Mouse (Mus musculus) small intestine, adult 2 months (tissue): ENCODE data around the gene Kcnb1. TPM values are rescaled to one million over a fixed set of nuclear protein-coding genes. Genes with fewer than 3 reads are reported as not detected.
A peak's percentile ranks its signal among the peaks of the same experiment; 100 is the strongest.

Source experiments
- H3K27ac ChIP-seq: fragments of 200-500 bp; 2 replicates; pipeline ENCODE4 v1.5.1; 2012; ENCODE audit warnings: low read depth, low read length, control low read depth, inconsistent platforms; ENCODE audit not compliant: insufficient read depth
- H3K27me3 ChIP-seq: fragments of 200-500 bp; 2 replicates; pipeline ENCODE4 v1.6.1; 2012; ENCODE audit warnings: mild to moderate bottlenecking, moderate library complexity, low read length, inconsistent platforms; ENCODE audit not compliant: control insufficient read depth, insufficient read depth
- H3K36me3 ChIP-seq: fragments of 200-500 bp; 2 replicates; pipeline ENCODE4 v1.6.1; 2012; ENCODE audit warnings: mild to moderate bottlenecking, low read length, control low read depth, inconsistent platforms; ENCODE audit not compliant: control insufficient read depth, insufficient read depth
- H3K4me1 ChIP-seq: fragments of 200-500 bp; 2 replicates; pipeline ENCODE4 v1.6.1; 2012; ENCODE audit warnings: low read length, inconsistent platforms, mixed read lengths; ENCODE audit not compliant: control insufficient read depth, insufficient read depth, insufficient read length
- H3K4me3 ChIP-seq: fragments of 200-500 bp; 2 replicates; pipeline ENCODE4 v1.5.1; 2012; ENCODE audit warnings: low read depth, mild to moderate bottlenecking, control low read depth, inconsistent platforms, low read length, moderate library complexity
- CTCF ChIP-seq: fragments of 200-500 bp; IDR thresholded peaks from 2 replicates; pipeline ENCODE4 v1.5.1; 2012; ENCODE audit warnings: low read depth, mild to moderate bottlenecking, control low read depth, inconsistent platforms, low read length, moderate library complexity, mixed read lengths; ENCODE audit not compliant: insufficient replicate concordance, insufficient read length; ENCODE audit errors: extremely low read depth
- POLR2A ChIP-seq: fragments of 200-500 bp; IDR thresholded peaks from 2 replicates; pipeline ENCODE4 v1.6.1; 2012; ENCODE audit warnings: low read depth, mild to moderate bottlenecking, control low read depth, inconsistent platforms, low read length, moderate library complexity
- WGBS: fragments of 180-500 bp; shearing (Covaris S2); methylation state at CpG from one replicate; pipeline ENCODE4 v1.1.7; 2018; 5-methylcytosine and 5-hydroxymethylcytosine counted together
- polyA plus RNA-seq: library from polyadenylated mRNA; depleted of rRNA; stranded (reverse); fragments of >200 nt; gene quantifications from 2 replicates; pipeline ENCODE4 v1.2.3, GENCODE M21; 2012

The Kcnb1 gene
- polyA plus RNA-seq, 1 experiment = 2.7 TPM

GRCm38 (mm10) chr2:167070341-167070740 lies 119.6 kb downstream of the Kcnb1 start:
- no peaks in the 10 kb centered on the region for H3K27me3 ChIP-seq
- WGBS = 32% methylated on average over 6 of the region's 6 CpGs
- TF ChIP-seq POLR2A = no peak

GRCm38 (mm10) chr2:167067575-167067974 lies 122.4 kb downstream of the Kcnb1 start:
- H3K4me3 ChIP-seq = no peak overlapping the region
- peak overlapping the region; percentile 74 for H3K27ac ChIP-seq
- TF ChIP-seq POLR2A (no peak), CTCF (no peak)
- H3K36me3 ChIP-seq = peaks cover 18% of the 10 kb centered on the region
- peaks cover 30% of the 10 kb centered on the region for H3K4me1 ChIP-seq
- H3K27me3 ChIP-seq = no peaks in the 10 kb centered on the region
- 29% methylated on average over 6 of the region's 6 CpGs for WGBS

More at GRCm38 (mm10) chr2:167070341-167070740, 119.6 kb downstream of the Kcnb1 start:
- H3K4me3 ChIP-seq = no peak overlapping the region
- H3K27ac ChIP-seq = no peak overlapping the region
- peaks cover 8% of the 10 kb centered on the region for H3K36me3 ChIP-seq
- H3K4me1 ChIP-seq = peaks cover 25% of the 10 kb centered on the region

- Histone ChIP-seq H3K4me3 (no peak overlapping the region), H3K36me3 (peaks cover 18% of the 10 kb centered on the region), H3K27ac (no peak overlapping the region), H3K4me1 (peaks cover 30% of the 10 kb centered on the region), H3K27me3 (no peaks in the 10 kb centered on the region)
- TF ChIP-seq POLR2A = no peak
- no peak for TF ChIP-seq CTCF
- WGBS = 20% methylated on average over 6 of the region's 6 CpGs
Observed at GRCm38 (mm10) chr2:167066528-167067516, 123.1 kb downstream of the Kcnb1 start.

GRCm38 (mm10) chr2:167066031-167066430 lies 123.9 kb downstream of the Kcnb1 start:
- TF ChIP-seq POLR2A (no peak), CTCF (no peak)
- no peak overlapping the region for H3K27ac ChIP-seq
- peaks cover 18% of the 10 kb centered on the region for H3K36me3 ChIP-seq
- peaks cover 26% of the 10 kb centered on the region for H3K4me1 ChIP-seq
- no peaks in the 10 kb centered on the region for H3K27me3 ChIP-seq
- H3K4me3 ChIP-seq = no peak overlapping the region
- WGBS = 60% methylated on average over 1 of the region's 1 CpGs

GRCm38 (mm10) chr2:167064601-167065295 lies 125.2 kb downstream of the Kcnb1 start:
- no peak overlapping the region for H3K27ac ChIP-seq
- TF ChIP-seq POLR2A = no peak; the same call in 1 of the 2 replicates
- TF ChIP-seq CTCF = no peak
- 17% methylated on average over 9 of the region's 9 CpGs for WGBS
- H3K36me3 ChIP-seq = peaks cover 19% of the 10 kb centered on the region
- no peaks in the 10 kb centered on the region for H3K27me3 ChIP-seq
- peaks cover 20% of the 10 kb centered on the region for H3K4me1 ChIP-seq
- peak overlapping the region; percentile 25; the same call in 1 of the 2 replicates for H3K4me3 ChIP-seq

- 2% methylated on average over 7 of the region's 7 CpGs for WGBS
- no peaks in the 10 kb centered on the region for H3K27me3 ChIP-seq
- H3K27ac ChIP-seq = peak overlapping the region; percentile 74; the same call in 1 of the 2 replicates
- TF ChIP-seq POLR2A (no peak), CTCF (no peak)
- H3K4me1 ChIP-seq = peaks cover 23% of the 10 kb centered on the region
- peaks cover 22% of the 10 kb centered on the region for H3K36me3 ChIP-seq
- H3K4me3 ChIP-seq = no peak overlapping the region; the same call in 1 of the 2 replicates
Observed at GRCm38 (mm10) chr2:167063906-167064496, 126.0 kb downstream of the Kcnb1 start.
